Mouse (Mus musculus) ES-E14 (cell line): ENCODE measurements around the gene Syngap1.

Experiments
- CHD2 ChIP-seq: IDR thresholded peaks from 2 replicates; pipeline ENCODE4 v1.6.1; 2014; ENCODE audit warnings: mild to moderate bottlenecking, low read depth, low read length, inconsistent platforms
- HCFC1 ChIP-seq: IDR thresholded peaks from 2 replicates; pipeline ENCODE4 v1.6.1; 2012; ENCODE audit warnings: low read length, inconsistent platforms, borderline replicate concordance; ENCODE audit not compliant: insufficient read depth
- ZC3H11A ChIP-seq: IDR thresholded peaks from 2 replicates; pipeline ENCODE4 v1.6.1; 2012; ENCODE audit warnings: low read depth, mild to moderate bottlenecking, inconsistent platforms, low read length, borderline replicate concordance
- ZNF384 ChIP-seq: IDR thresholded peaks from 2 replicates; pipeline ENCODE4 v1.6.1; 2012; ENCODE audit warnings: low read depth, low read length, inconsistent platforms

GRCm38 (mm10) chr17:26974547-26974946 lies 33.5 kb downstream of the Syngap1 start:
- TF ChIP-seq HCFC1 (no peak), ZC3H11A (no peak), CHD2 (no peak), ZNF384 (no peak)
